Mouse (Mus musculus): ENCODE data around the gene Tbc1d8. TPM values are rescaled to one million over a fixed set of nuclear protein-coding genes. Genes with fewer than 3 reads are reported as not detected.
A peak's percentile ranks its signal among the peaks of the same experiment; 100 is the strongest.

The Tbc1d8 gene
- total RNA-seq, 2 experiments from 2014 or later = 8.3 to 9.7 TPM

DNA sequence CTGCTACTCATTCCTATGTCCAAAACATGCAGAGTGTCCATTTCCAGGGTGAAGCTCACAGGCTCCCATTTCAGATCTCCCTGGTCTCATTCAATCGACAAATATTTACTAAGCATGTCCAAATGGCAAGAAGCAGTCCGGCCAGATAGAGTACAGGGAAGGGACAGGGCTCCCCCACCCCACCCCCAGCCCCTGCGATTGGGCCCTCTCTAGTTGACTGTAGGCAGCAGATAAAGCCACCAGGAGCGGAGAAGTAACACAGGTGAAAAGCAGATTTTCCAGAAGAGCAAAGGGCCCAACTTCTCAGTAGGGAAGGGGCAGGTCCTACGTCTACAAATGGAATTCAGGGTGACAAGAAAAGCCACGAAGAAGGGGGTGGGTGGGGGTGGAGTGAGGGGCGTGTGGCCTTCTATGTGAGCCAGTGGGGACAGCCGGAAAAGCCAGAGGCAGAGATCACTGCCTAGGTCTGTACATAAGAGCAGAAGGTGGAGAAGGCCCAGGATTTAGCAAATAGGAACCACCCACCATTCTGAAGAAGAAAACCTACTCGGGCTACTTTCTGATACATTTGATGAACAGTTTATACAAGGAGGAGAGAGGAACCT is 7.2 kb downstream of the Tbc1d8 start:
- intact Hi-C loops (cut with DNase I) = no loop called here
- TF ChIP-seq CTCF (IDR thresholded peaks at IDR 0.05) = no peak
- no peak for DNase-seq
- H3K27ac ChIP-seq = no peak overlapping the region
- H3K4me3 ChIP-seq = no peak overlapping the region

DNA sequence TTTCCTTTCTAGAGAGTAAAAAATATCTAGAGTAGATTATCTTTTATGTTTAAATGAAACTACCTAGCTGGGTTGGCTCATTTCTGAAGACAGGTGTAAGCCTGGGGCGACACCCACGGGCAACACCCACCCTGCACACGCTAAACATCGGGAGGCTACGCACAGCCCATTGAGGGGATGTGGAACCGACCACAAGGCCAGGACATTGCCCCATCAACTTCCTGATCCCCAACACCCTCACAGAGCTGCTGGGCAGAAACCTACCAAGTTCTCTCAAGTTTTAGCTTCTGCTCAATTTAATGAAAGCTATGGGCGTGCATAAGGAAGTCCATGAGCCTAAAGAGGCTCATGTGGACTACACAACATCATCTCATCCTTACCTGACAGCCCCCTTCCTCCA is 9.6 kb downstream of the Tbc1d8 start:
- no peak for TF ChIP-seq CTCF (IDR thresholded peaks at IDR 0.05)
- intact Hi-C loops (cut with DNase I) = no loop called here
- Histone ChIP-seq H3K4me3 (no peak overlapping the region), H3K27ac (no peak overlapping the region)
- no peak for DNase-seq

DNA sequence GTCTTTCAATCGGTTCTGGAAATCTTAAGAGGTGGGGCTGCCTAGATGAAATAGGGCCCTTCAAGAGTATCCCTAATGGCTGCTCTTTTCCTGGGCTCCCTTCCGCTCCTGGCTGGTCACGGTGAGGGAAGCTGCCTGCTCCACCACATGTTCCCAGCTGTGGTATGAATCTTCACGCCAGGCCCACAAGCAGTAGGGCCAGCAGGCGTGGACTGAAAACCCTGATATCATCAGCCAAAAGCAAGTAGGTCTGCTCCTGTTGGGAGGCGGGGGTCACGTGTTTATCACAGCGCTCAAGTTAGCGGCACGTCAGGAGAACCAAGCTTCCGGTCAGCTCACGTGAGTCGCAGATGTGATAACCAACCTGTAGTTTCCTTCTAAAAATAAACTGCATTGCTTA is 12.0 kb downstream of the Tbc1d8 start:
- TF ChIP-seq CTCF (IDR thresholded peaks at IDR 0.05) = no peak
- intact Hi-C loops (cut with DNase I) = no loop called here

DNA sequence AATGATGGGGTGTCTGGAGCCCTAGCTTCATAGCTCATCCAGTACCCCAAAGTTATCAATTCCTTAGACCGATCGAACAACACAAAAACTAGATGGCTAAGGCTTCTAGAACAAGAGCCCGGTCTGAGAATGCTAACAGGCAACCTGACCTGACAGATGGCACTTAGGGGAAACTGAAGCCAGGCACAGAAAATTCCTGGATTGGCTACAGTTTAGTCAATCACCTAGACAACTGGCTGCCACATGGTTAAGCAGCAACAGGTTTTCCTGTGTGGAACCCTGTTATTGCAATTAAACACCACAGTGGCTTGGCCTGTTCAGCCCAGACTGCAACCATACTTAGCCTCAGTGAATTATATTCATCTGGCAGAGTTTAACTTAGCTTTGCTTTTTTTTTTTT is 13.8 kb downstream of the Tbc1d8 start:
- TF ChIP-seq CTCF (IDR thresholded peaks at IDR 0.05) = no peak
- no peak for DNase-seq
- H3K27ac ChIP-seq = peak overlapping the region; percentile 38; the same call in 1 of the 2 replicates
- intact Hi-C loops (cut with DNase I) = no loop called here
- H3K4me3 ChIP-seq = no peak overlapping the region

More for the DNA sequence above, 12.0 kb downstream of the Tbc1d8 start:
- DNase-seq = no peak
- no peak overlapping the region for H3K4me3 ChIP-seq
- H3K27ac ChIP-seq = peak overlapping the region; percentile 66

GRCm38 (mm10) chr1:39462937-39463444 is 15.6 kb downstream of the Tbc1d8 start:
- TF ChIP-seq CTCF (IDR thresholded peaks at IDR 0.05) = no peak

GRCm38 (mm10) chr1:39462036-39462435 is 16.5 kb downstream of the Tbc1d8 start:
- no peak for TF ChIP-seq CTCF (IDR thresholded peaks at IDR 0.05)
- Histone ChIP-seq H3K27ac (no peak overlapping the region), H3K4me3 (no peak overlapping the region)
- DNase-seq = no peak
- intact Hi-C loops (cut with DNase I) = no loop called here

More at GRCm38 (mm10) chr1:39462937-39463444, 15.6 kb downstream of the Tbc1d8 start:
- intact Hi-C loops (cut with DNase I) = no loop called here
- Histone ChIP-seq H3K27ac (peak overlapping the region; percentile 20; the same call in 1 of the 2 replicates), H3K4me3 (no peak overlapping the region)
- DNase-seq = no peak

GRCm38 (mm10) chr1:39460495-39460894 is 18.1 kb downstream of the Tbc1d8 start:
- TF ChIP-seq CTCF (IDR thresholded peaks at IDR 0.05) = no peak
- DNase-seq = no peak
- peak overlapping the region; percentile 40; the same call in 1 of the 2 replicates for H3K27ac ChIP-seq
- intact Hi-C loops (cut with DNase I) = no loop called here
- no peak overlapping the region for H3K4me3 ChIP-seq

GRCm38 (mm10) chr1:39457887-39458874 is 20.4 kb downstream of the Tbc1d8 start:
- Histone ChIP-seq H3K4me3 (peak overlapping the region; percentile 50), H3K27ac (peak overlapping the region; percentile 93)
- DNase-seq = peak; percentile 86
- intact Hi-C loops (cut with DNase I) = loop anchor here (2.0 kb wide), 1 partner anchor 21 kb away; the partner anchor contains the start of gene Tbc1d8
- TF ChIP-seq CTCF (IDR thresholded peaks at IDR 0.05) = no peak

DNA sequence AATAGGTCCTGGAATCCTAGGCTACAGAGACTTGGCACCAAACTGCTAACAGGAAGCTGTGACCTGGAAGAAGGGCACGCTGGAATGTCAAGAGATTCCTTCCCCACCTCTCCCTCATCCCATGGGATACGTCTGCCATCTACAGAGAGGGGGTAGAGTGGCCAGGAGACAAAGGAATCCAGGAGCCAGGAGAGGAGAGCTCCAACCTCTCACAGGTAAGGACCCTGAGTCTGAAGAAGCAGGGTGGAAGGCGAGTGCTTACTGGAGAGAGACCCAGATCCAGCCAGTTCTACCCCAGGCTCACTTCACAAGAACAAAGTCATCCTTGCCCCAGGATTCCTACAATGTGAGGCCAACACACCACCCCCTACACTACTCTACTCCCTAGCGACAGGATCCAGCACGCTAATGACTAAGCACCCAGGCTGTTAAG is 22.1 kb downstream of the Tbc1d8 start:
- peak overlapping the region; percentile 93 for H3K27ac ChIP-seq

GRCm38 (mm10) chr1:39455350-39456023 is 23.1 kb downstream of the Tbc1d8 start:
- Histone ChIP-seq H3K27ac (peak overlapping the region; percentile 93), H3K4me3 (no peak overlapping the region)
- intact Hi-C loops (cut with DNase I) = no loop called here
- no peak for DNase-seq
- TF ChIP-seq CTCF (IDR thresholded peaks at IDR 0.05) = no peak

More for the DNA sequence above, 22.1 kb downstream of the Tbc1d8 start:
- DNase-seq = no peak
- no peak for TF ChIP-seq CTCF (IDR thresholded peaks at IDR 0.05)
- intact Hi-C loops (cut with DNase I) = no loop called here
- no peak overlapping the region for H3K4me3 ChIP-seq

DNA sequence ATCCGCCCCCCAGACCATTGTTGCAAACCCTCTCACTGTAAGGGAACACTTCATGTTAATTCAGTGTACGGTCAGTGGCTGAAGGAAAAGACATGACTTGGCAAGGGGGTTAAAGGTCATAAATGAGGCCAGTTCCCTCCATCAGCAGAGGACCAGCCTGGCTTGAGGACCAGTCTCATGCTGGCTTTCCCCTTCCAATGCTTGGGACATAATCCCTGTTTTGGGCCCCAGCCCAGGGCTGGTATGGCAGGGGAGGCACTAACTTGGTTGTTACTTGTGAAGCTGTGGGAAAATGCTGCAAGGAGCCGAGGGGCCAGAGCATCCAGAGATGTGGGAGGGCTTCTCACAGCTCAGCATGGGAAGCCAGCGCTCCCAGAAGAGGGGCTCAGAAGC is 23.8 kb downstream of the Tbc1d8 start:
- intact Hi-C loops (cut with DNase I) = no loop called here
- TF ChIP-seq CTCF (IDR thresholded peaks at IDR 0.05) = no peak
- Histone ChIP-seq H3K27ac (peak overlapping the region; percentile 93), H3K4me3 (peak overlapping the region; percentile 28; the same call in 1 of the 2 replicates)
- peak; percentile 65 for DNase-seq

DNA sequence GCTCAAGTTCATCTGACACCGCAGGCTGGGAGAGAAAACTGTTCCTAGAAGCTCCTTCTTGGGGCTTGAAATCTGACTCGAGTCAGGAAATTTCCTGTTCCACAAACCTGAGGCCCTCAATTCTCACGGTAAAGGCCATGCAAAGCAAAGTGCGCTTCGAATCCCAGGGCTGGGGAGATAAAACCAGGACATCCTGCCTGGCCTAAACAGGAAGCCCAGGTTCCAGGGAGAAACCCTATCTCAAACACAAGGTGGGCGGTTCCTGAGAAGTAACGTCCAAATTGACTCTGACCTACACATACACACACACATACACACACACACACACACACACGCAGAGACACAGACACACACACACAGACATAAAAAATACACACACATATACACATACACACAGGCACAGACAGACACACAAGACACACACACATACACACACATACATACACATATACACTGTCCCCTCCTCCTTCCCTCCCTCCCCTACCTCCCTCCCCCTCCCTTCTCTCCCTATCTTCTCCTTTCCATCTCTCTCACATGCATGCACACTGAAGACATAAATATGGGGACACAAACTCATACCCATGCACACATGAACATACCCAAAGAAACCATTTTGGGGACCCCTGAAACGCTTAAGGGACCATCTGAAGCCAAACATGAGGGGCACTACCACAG is 24.3 kb downstream of the Tbc1d8 start:
- Histone ChIP-seq H3K27ac (peak overlapping the region; percentile 93), H3K4me3 (no peak overlapping the region)
- intact Hi-C loops (cut with DNase I) = no loop called here
- no peak for DNase-seq
- TF ChIP-seq CTCF (IDR thresholded peaks at IDR 0.05) = no peak
